Mouse (Mus musculus): ENCODE measurements around the gene Cyfip1. TPM values are rescaled to one million over a fixed set of nuclear protein-coding genes. Genes with fewer than 3 reads are reported as not detected.

Gene Cyfip1
- polyA plus RNA-seq, 1 experiment, result 47.9 TPM

DNA sequence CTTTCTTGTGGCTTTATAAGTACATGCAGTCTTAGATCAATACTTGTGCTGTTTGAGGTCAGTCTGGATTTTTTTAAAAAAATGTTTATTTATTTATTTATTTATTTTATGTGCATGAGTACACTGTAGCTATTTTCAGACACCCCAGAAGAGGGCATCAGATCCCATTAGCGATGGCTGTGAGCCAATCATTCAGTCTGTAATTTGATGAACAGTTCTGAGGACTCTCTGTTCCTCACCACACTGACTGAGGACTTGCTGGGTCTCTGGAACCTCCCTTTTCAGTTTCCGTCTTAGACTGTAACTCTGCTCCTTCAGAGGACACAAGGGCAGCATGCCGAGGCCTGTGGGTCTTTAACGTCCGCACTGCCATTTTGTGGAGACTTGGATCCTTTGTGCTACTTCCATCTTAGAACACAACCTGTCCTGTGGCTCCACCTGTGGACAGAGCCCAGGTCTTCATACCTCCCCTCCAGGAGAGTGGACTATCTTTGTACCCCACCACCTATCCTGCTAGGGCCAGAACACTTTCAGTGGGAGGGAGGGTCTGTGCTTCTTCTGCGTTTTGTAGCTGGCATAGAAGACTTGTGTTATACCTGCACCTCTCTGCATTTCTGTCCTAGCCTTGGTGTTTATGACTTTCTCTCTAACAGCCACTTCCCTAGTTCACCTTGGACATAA lies 28.9 kb downstream of the Cyfip1 start:
- no peak overlapping the region for H3K4me3 ChIP-seq (ENCODE audit: insufficient read depth, poor library complexity, severe bottlenecking)
- TF ChIP-seq MYOD1 (IDR thresholded peaks at IDR 0.05; ENCODE audit: control insufficient read depth, insufficient read length, low read depth) (no peak), MAX (IDR thresholded peaks at IDR 0.05) (no peak), USF1 (IDR thresholded peaks at IDR 0.05; ENCODE audit: low read depth) (no peak), FOSL1 (IDR thresholded peaks at IDR 0.05; ENCODE audit: insufficient read depth, low read length, poor library complexity, severe bottlenecking) (no peak), CEBPB (IDR thresholded peaks at IDR 0.05; ENCODE audit: low read depth) (no peak), CTCF (IDR thresholded peaks at IDR 0.05; ENCODE audit: control insufficient read depth, insufficient read depth, insufficient read length) (no peak), MYOG (IDR thresholded peaks at IDR 0.05; ENCODE audit: control insufficient read depth, extremely low read depth, insufficient read length) (no peak)
- peaks cover 55% of the 10 kb centered on the region for H3K79me2 ChIP-seq (ENCODE audit: control insufficient read depth, insufficient read depth)
- peaks cover 31% of the 10 kb centered on the region for H3K79me3 ChIP-seq (ENCODE audit: low read depth)
- no peak overlapping the region for H3ac ChIP-seq (ENCODE audit: control insufficient read depth, insufficient read length, low read depth)
- H3K27me3 ChIP-seq (ENCODE audit: control insufficient read depth, insufficient read depth, insufficient read length), result no peaks in the 10 kb centered on the region
- peaks cover 10% of the 10 kb centered on the region for H3K36me3 ChIP-seq (ENCODE audit: control insufficient read depth, insufficient read depth)

DNA sequence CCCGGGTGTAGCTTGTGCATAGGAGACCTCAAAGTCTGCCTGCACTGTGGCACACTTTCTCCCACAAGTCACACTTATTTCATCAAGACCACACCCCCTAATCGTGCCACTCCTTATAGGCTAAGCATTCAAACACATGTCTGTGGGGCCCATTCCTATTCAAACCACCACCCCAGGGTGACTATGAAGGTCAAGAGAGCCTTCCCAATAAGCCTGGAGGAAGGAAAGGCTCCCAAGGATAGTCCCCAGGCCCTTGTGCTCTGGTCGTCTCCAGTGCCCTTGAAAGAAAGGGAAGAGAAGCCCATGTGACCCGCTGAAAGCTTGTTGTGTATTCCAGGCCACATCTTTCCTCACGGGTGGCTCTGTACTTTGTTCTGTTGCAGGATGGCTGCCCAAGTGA lies 29.9 kb downstream of the Cyfip1 start:
- TF ChIP-seq CTCF (IDR thresholded peaks at IDR 0.05; ENCODE audit: control insufficient read depth, insufficient read depth, insufficient read length) (no peak), MYOD1 (IDR thresholded peaks at IDR 0.05; ENCODE audit: control insufficient read depth, insufficient read length, low read depth) (no peak), MAX (IDR thresholded peaks at IDR 0.05) (no peak)
- Histone ChIP-seq H3K4me3 (ENCODE audit: insufficient read depth, poor library complexity, severe bottlenecking) (no peak overlapping the region), H3ac (ENCODE audit: control insufficient read depth, insufficient read length, low read depth) (no peak overlapping the region), H3K36me3 (ENCODE audit: control insufficient read depth, insufficient read depth) (peaks cover 20% of the 10 kb centered on the region), H3K27me3 (ENCODE audit: control insufficient read depth, insufficient read depth, insufficient read length) (no peaks in the 10 kb centered on the region), H3K79me3 (ENCODE audit: low read depth) (peaks cover 25% of the 10 kb centered on the region), H3K79me2 (ENCODE audit: control insufficient read depth, insufficient read depth) (peaks cover 45% of the 10 kb centered on the region)

DNA sequence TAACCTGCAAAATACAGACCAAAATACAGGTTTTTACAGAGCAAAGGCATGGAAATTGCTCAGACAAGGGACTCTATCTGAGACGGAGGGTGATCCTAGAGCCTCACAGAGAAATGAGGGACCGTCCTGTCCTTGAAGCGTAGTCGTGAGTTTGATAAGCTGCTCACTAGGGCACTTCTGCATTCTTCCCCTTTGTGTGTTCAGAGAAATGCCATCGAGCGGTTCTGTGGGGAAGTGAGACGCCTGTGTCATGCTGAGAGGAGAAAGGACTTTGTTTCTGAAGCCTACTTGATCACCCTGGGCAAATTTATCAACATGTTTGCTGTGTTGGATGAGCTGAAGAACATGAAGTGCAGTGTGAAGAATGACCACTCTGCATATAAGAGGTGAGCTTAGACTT lies 33.2 kb downstream of the Cyfip1 start:
- peaks cover 5% of the 10 kb centered on the region for H3K79me3 ChIP-seq (ENCODE audit: low read depth)
- H3K36me3 ChIP-seq (ENCODE audit: control insufficient read depth, insufficient read depth), result peaks cover 43% of the 10 kb centered on the region
- H3K79me2 ChIP-seq (ENCODE audit: control insufficient read depth, insufficient read depth), result peaks cover 13% of the 10 kb centered on the region
- no peak overlapping the region for H3ac ChIP-seq (ENCODE audit: control insufficient read depth, insufficient read length, low read depth)
- no peaks in the 10 kb centered on the region for H3K27me3 ChIP-seq (ENCODE audit: control insufficient read depth, insufficient read depth, insufficient read length)
- no peak overlapping the region for H3K4me3 ChIP-seq (ENCODE audit: insufficient read depth, poor library complexity, severe bottlenecking)
- no peak for TF ChIP-seq MAX (IDR thresholded peaks at IDR 0.05)
- no peak for TF ChIP-seq USF1 (IDR thresholded peaks at IDR 0.05; ENCODE audit: low read depth)
- TF ChIP-seq MYOG (IDR thresholded peaks at IDR 0.05; ENCODE audit: control insufficient read depth, extremely low read depth, insufficient read length), result no peak
- TF ChIP-seq CTCF (IDR thresholded peaks at IDR 0.05; ENCODE audit: control insufficient read depth, insufficient read depth, insufficient read length), result no peak
- no peak for TF ChIP-seq FOSL1 (IDR thresholded peaks at IDR 0.05; ENCODE audit: insufficient read depth, low read length, poor library complexity, severe bottlenecking)

DNA sequence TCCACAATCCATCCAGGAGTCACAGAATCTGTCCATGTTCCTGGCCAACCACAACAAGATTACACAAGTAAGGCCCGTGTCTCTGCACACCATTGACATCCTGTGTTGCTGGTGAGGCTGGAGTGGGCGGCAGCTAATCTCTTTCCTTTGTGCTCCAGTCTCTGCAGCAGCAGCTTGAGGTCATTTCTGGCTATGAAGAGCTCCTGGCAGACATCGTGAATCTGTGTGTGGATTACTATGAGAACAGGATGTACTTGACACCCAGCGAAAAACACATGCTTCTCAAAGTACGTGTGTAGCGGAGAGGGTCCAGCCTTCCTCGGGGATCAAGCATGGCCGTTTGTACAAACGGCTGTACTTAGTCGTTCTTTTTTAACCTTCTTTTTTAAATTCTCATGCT lies 36.2 kb downstream of the Cyfip1 start:
- Histone ChIP-seq H3K4me3 (ENCODE audit: insufficient read depth, poor library complexity, severe bottlenecking) (no peak overlapping the region), H3K79me2 (ENCODE audit: control insufficient read depth, insufficient read depth) (no peaks in the 10 kb centered on the region), H3K79me3 (ENCODE audit: low read depth) (no peaks in the 10 kb centered on the region), H3ac (ENCODE audit: control insufficient read depth, insufficient read length, low read depth) (no peak overlapping the region), H3K36me3 (ENCODE audit: control insufficient read depth, insufficient read depth) (peaks cover 60% of the 10 kb centered on the region), H3K27me3 (ENCODE audit: control insufficient read depth, insufficient read depth, insufficient read length) (no peaks in the 10 kb centered on the region)
- TF ChIP-seq FOSL1 (IDR thresholded peaks at IDR 0.05; ENCODE audit: insufficient read depth, low read length, poor library complexity, severe bottlenecking) (no peak), MAX (IDR thresholded peaks at IDR 0.05) (no peak), MYOD1 (IDR thresholded peaks at IDR 0.05; ENCODE audit: control insufficient read depth, insufficient read length, low read depth) (no peak), CEBPB (IDR thresholded peaks at IDR 0.05; ENCODE audit: low read depth) (no peak), MYOG (IDR thresholded peaks at IDR 0.05; ENCODE audit: control insufficient read depth, extremely low read depth, insufficient read length) (no peak), USF1 (IDR thresholded peaks at IDR 0.05; ENCODE audit: low read depth) (no peak), CTCF (IDR thresholded peaks at IDR 0.05; ENCODE audit: control insufficient read depth, insufficient read depth, insufficient read length) (no peak)

DNA sequence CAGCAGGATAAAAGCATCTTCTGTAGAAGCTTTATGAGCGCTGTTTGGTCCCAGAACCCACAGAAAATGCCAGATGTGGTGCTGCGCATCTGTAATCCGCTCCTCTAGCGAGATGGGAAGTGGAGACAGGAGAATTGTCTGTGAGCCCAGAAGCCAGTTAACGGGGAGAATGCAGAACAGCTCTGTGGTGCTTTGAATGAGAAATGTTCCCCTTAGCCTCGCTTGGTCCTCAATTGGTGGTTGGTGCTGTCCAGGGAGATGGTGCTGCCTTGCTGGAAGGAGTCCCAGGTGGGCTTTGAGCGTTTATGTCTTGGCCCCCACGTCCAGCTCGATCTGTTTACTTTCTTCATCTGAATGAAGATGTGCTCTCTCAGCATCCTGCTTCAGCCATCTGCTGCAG lies 39.3 kb downstream of the Cyfip1 start:
- peaks cover 45% of the 10 kb centered on the region for H3K36me3 ChIP-seq (ENCODE audit: control insufficient read depth, insufficient read depth)
- H3K79me3 ChIP-seq (ENCODE audit: low read depth), result no peaks in the 10 kb centered on the region
- H3K79me2 ChIP-seq (ENCODE audit: control insufficient read depth, insufficient read depth), result no peaks in the 10 kb centered on the region
- H3ac ChIP-seq (ENCODE audit: control insufficient read depth, insufficient read length, low read depth), result no peak overlapping the region
- H3K27me3 ChIP-seq (ENCODE audit: control insufficient read depth, insufficient read depth, insufficient read length), result no peaks in the 10 kb centered on the region
- H3K4me3 ChIP-seq (ENCODE audit: insufficient read depth, poor library complexity, severe bottlenecking), result no peak overlapping the region
- TF ChIP-seq MYOD1 (IDR thresholded peaks at IDR 0.05; ENCODE audit: control insufficient read depth, insufficient read length, low read depth), result no peak
- no peak for TF ChIP-seq CEBPB (IDR thresholded peaks at IDR 0.05; ENCODE audit: low read depth)
- TF ChIP-seq MYOG (IDR thresholded peaks at IDR 0.05; ENCODE audit: control insufficient read depth, extremely low read depth, insufficient read length), result no peak
- TF ChIP-seq MAX (IDR thresholded peaks at IDR 0.05), result no peak
- no peak for TF ChIP-seq USF1 (IDR thresholded peaks at IDR 0.05; ENCODE audit: low read depth)
- no peak for TF ChIP-seq CTCF (IDR thresholded peaks at IDR 0.05; ENCODE audit: control insufficient read depth, insufficient read depth, insufficient read length)
- no peak for TF ChIP-seq FOSL1 (IDR thresholded peaks at IDR 0.05; ENCODE audit: insufficient read depth, low read length, poor library complexity, severe bottlenecking)

DNA sequence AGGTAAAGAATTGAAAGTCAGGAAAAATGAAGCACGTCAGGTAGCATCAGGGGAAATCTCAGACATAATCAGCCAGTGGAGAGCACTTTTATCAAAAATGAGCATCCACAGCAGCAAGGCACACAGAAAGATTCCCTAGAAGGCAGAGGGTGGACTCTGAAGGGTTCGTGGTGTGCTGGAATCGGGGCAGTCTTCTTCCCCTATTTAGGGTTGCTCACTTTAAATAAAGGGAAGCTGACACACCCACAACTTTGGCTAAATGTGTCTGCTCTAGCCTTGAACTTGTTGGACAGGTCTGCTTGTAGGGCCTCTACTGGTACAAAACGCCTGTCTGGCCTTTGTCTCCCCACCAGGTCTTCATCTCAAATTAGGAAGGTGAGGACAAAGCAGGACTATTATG lies 47.1 kb downstream of the Cyfip1 start:
- no peak for TF ChIP-seq CTCF (IDR thresholded peaks at IDR 0.05; ENCODE audit: control insufficient read depth, insufficient read depth, insufficient read length)
- H3K27me3 ChIP-seq (ENCODE audit: control insufficient read depth, insufficient read depth, insufficient read length), result no peaks in the 10 kb centered on the region
- no peaks in the 10 kb centered on the region for H3K79me3 ChIP-seq (ENCODE audit: low read depth)
- no peak overlapping the region for H3ac ChIP-seq (ENCODE audit: control insufficient read depth, insufficient read length, low read depth)
- H3K79me2 ChIP-seq (ENCODE audit: control insufficient read depth, insufficient read depth), result no peaks in the 10 kb centered on the region
- H3K4me3 ChIP-seq (ENCODE audit: insufficient read depth, poor library complexity, severe bottlenecking), result no peak overlapping the region
- H3K36me3 ChIP-seq (ENCODE audit: control insufficient read depth, insufficient read depth), result peaks cover 29% of the 10 kb centered on the region

Measured in C2C12 (cell line).